Mouse (Mus musculus) olfactory bulb, adult 2 months (tissue): ENCODE data around the gene G6pc.

ENCODE experiments used
- CTCF ChIP-seq: fragments of 200-500 bp; IDR thresholded peaks from 2 replicates; pipeline ENCODE4 v1.5.1; 2012; ENCODE audit warnings: low read depth, mild to moderate bottlenecking, low read length, moderate library complexity; ENCODE audit not compliant: insufficient read depth
- POLR2A ChIP-seq: fragments of 200-500 bp; IDR thresholded peaks from 2 replicates; pipeline ENCODE4 v1.6.1; 2012; ENCODE audit warnings: mild to moderate bottlenecking, low read depth, low read length, moderate library complexity; ENCODE audit not compliant: insufficient read depth

DNA sequence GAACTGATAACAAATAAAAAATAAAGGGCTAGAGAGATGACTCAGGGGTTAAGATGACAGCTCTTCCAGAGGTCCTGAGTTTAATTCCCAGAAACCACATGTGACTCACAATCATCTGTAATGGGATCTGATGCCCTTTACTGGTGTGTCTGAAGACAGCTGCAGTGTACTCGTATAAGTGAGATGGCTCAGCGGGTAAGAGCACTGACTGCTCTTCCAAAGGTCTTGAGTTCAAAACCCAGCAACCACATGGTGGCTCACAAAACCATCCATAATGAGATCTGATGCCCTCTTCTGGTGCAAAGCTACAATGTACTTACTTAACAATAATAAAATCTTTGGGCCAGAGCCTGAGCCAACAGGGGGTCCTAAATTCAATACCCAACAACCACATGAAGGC, 47.9 kb downstream of the G6pc start:
- TF ChIP-seq CTCF (no peak), POLR2A (no peak)
